Mouse (Mus musculus) C2C12 (cell line): ENCODE results near the gene Cacna1c.

Experiments used
- CEBPB ChIP-seq: IDR thresholded peaks from one replicate; pipeline ENCODE4 v1.6.1; 2011; ENCODE audit warnings: low read depth, mild to moderate bottlenecking, control low read depth, moderate library complexity
- CTCF ChIP-seq: IDR thresholded peaks from one replicate; pipeline ENCODE4 v1.5.1; 2011; ENCODE audit not compliant: control insufficient read depth, insufficient read depth, insufficient read length
- FOSL1 ChIP-seq: IDR thresholded peaks from one replicate; pipeline ENCODE4 v1.8.0; 2011; ENCODE audit warnings: mild to moderate bottlenecking, low read length; ENCODE audit not compliant: poor library complexity, insufficient read depth, severe bottlenecking
- MYOG ChIP-seq: IDR thresholded peaks from one replicate; pipeline ENCODE4 v1.6.1; 2011; ENCODE audit not compliant: control insufficient read depth, insufficient read length; ENCODE audit errors: extremely low read depth
- USF1 ChIP-seq: IDR thresholded peaks from one replicate; pipeline ENCODE4 v1.6.1; 2011; ENCODE audit warnings: low read depth, mild to moderate bottlenecking, control low read depth, moderate library complexity

DNA sequence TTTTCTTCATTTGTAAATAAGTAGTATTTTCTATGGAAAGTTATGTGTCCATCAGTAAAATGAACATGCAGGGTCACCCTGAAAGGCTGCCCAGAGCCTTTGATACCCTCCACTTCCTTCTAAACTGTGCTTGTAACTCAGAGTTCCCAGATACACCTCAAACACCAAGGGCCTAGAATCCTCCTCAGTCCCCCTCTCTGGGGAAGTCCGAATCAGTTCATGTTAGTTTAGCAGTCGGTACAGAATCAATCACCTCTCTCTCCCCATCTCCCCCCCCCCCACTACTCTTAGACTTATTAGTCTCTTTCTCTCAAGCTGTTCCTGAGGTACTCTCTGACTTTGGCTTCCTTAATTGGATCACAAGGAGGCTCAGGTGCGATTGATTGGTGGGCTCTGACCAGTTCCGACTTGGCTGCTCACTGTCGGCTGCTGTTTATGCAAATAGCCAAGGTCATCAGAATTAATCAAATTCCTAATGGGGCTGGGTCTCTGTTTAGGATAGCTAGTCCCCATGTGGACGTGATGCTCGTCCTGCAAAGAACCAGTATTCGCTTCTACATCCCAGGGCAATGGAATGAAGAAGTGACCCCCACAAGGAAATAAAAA is 3.2 kb upstream of the Cacna1c start:
- TF ChIP-seq CEBPB (no peak), CTCF (no peak), FOSL1 (no peak), USF1 (no peak), MYOG (no peak)
